Mouse (Mus musculus) G1E (cell line): ENCODE data around the gene Spred1. TPM values are rescaled to one million over a fixed set of nuclear protein-coding genes. Genes with fewer than 3 reads are reported as not detected.
A peak's percentile ranks its signal among the peaks of the same experiment; 100 is the strongest.

Experiments used
- ATAC-seq: 2 replicates; pipeline ENCODE4 v1.8.0; 2016; ENCODE audit warnings: mild to moderate bottlenecking; ENCODE audit not compliant: insufficient number of reproducible peaks, poor library complexity, low FRiP score, severe bottlenecking; ENCODE audit errors: extremely low read depth
- DNase-seq: peaks from one replicate; pipeline ENCODE4 v3.0.0; 2012; ENCODE audit warnings: low spot score
- H3K27me3 ChIP-seq: 2 replicates; pipeline ENCODE4 v1.6.1; 2012; ENCODE audit warnings: mild to moderate bottlenecking, low read length, inconsistent platforms; ENCODE audit not compliant: insufficient read depth
- H3K36me3 ChIP-seq: replicated peaks from 2 replicates; pipeline ENCODE3; 2012; ENCODE audit warnings: mild to moderate bottlenecking, inconsistent platforms
- H3K4me1 ChIP-seq: 2 replicates; pipeline ENCODE4 v1.6.1; 2012; ENCODE audit warnings: low read depth, low read length, inconsistent platforms, mixed read lengths; ENCODE audit not compliant: insufficient read depth
- H3K4me3 ChIP-seq: 2 replicates; pipeline ENCODE4 v1.5.1; 2012; ENCODE audit warnings: low read depth, mild to moderate bottlenecking, inconsistent platforms, low read length, moderate library complexity, mixed read lengths
- H3K9me3 ChIP-seq: replicated peaks from 2 replicates; pipeline ENCODE4 v1.6.1; 2012; ENCODE audit warnings: inconsistent platforms
- CTCF ChIP-seq: IDR thresholded peaks from 2 replicates; pipeline ENCODE4 v1.5.1; 2012; ENCODE audit warnings: low read depth, low read length, inconsistent platforms, mixed read lengths
- GATA1 ChIP-seq: IDR thresholded peaks from 2 replicates; pipeline ENCODE4 v1.6.1; 2012; ENCODE audit warnings: borderline replicate concordance, low read length, inconsistent platforms, mixed read lengths
- GATA2 ChIP-seq: IDR thresholded peaks from 2 replicates; pipeline ENCODE4 v1.6.1; 2012; ENCODE audit warnings: low read depth, low read length, inconsistent platforms, borderline replicate concordance
- POLR2AphosphoS5 ChIP-seq: IDR thresholded peaks from 2 replicates; pipeline ENCODE4 v1.6.1; 2012; ENCODE audit warnings: low read depth, low read length, inconsistent platforms; ENCODE audit not compliant: insufficient replicate concordance
- TAL1 ChIP-seq: conservative IDR thresholded peaks from 2 replicates; pipeline ENCODE4 v1.6.1; 2012; ENCODE audit warnings: low read depth, low read length, inconsistent platforms, mixed read lengths
- polyA plus RNA-seq: library from polyadenylated mRNA; stranded (reverse); fragments of >175 nt; gene quantifications from 2 replicates; pipeline ENCODE4 v1.2.3, GENCODE M21; 2012
- total RNA-seq, 2 experiments: library from RNA; stranded (forward) in 1 of 2; stranded (reverse) in 1 of 2; fragments of 200-1000 nt in 1 of 2; fragments of >200 nt in 1 of 2; fragmentation: Nextera tagmentation in 1 of 2; gene quantifications; 2 replicates each; pipeline ENCODE4 v1.2.3; 2014 to 2017

Spred1 gene
- total and polyA plus RNA-seq, 3 experiments: 3.9 to 78.1 (median 42.1) TPM

GRCm38 (mm10) chr2:117152161-117152560 is 31.0 kb downstream of the Spred1 start:
- TF ChIP-seq POLR2AphosphoS5: no peak
- no peak for DNase-seq
- no peak for ATAC-seq
- Histone ChIP-seq H3K4me1 (peaks cover 24% of the 10 kb centered on the region), H3K27me3 (no peaks in the 10 kb centered on the region), H3K9me3 (no peaks in the 10 kb centered on the region), H3K4me3 (no peak overlapping the region), H3K36me3 (peaks cover 37% of the 10 kb centered on the region)

- H3K27me3 ChIP-seq: no peaks in the 10 kb centered on the region
- DNase-seq (no peak), ATAC-seq (no peak)
- H3K36me3 ChIP-seq: peaks cover 44% of the 10 kb centered on the region
- H3K9me3 ChIP-seq: no peaks in the 10 kb centered on the region
- TF ChIP-seq GATA2 (no peak), CTCF (no peak), POLR2AphosphoS5 (no peak), TAL1 (no peak)
- H3K4me3 ChIP-seq: no peak overlapping the region
- H3K4me1 ChIP-seq: peaks cover 7% of the 10 kb centered on the region
Observed at GRCm38 (mm10) chr2:117168379-117168778, 47.2 kb downstream of the Spred1 start.

DNA sequence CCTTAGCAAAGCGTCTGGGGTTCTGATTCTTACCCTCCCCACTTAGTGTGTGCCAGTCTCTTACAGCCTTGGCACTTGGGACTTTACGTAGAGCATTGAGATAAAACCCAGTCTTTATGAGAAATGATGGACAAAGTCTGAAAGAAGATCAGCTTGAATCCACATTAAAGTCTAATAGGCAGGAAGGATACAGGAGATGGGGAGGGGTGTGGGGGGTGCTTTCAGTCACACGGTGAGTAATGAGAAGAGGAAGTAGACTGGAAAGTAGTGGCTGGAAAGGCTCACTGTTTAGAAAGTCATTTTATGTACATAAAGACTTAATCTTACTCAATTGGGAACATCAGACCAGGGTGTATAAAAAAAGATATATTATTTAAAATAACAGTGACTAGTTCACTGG is 47.9 kb downstream of the Spred1 start:
- Histone ChIP-seq H3K27me3 (no peaks in the 10 kb centered on the region), H3K9me3 (no peaks in the 10 kb centered on the region), H3K4me3 (no peak overlapping the region), H3K4me1 (peaks cover 7% of the 10 kb centered on the region), H3K36me3 (peaks cover 40% of the 10 kb centered on the region)
- TF ChIP-seq GATA2 (no peak), TAL1 (no peak), POLR2AphosphoS5 (no peak), GATA1 (no peak), CTCF (no peak)
- DNase-seq (no peak), ATAC-seq (peak; percentile 45)

- TF ChIP-seq CTCF (no peak), GATA1 (no peak), POLR2AphosphoS5 (no peak), GATA2 (no peak), TAL1 (no peak)
- peaks cover 52% of the 10 kb centered on the region for H3K36me3 ChIP-seq
- H3K4me3 ChIP-seq: no peak overlapping the region
- no peak for DNase-seq
- H3K9me3 ChIP-seq: no peaks in the 10 kb centered on the region
- ATAC-seq: no peak
- H3K4me1 ChIP-seq: peaks cover 11% of the 10 kb centered on the region
- no peaks in the 10 kb centered on the region for H3K27me3 ChIP-seq
Observed at GRCm38 (mm10) chr2:117172981-117173380, 51.8 kb downstream of the Spred1 start.

GRCm38 (mm10) chr2:117176066-117176465 is 54.9 kb downstream of the Spred1 start:
- Histone ChIP-seq H3K4me3 (no peak overlapping the region), H3K9me3 (no peaks in the 10 kb centered on the region), H3K27me3 (no peaks in the 10 kb centered on the region), H3K4me1 (peaks cover 11% of the 10 kb centered on the region), H3K36me3 (peaks cover 58% of the 10 kb centered on the region)
- TF ChIP-seq TAL1 (no peak), POLR2AphosphoS5 (no peak)
- DNase-seq (no peak), ATAC-seq (no peak)

DNA sequence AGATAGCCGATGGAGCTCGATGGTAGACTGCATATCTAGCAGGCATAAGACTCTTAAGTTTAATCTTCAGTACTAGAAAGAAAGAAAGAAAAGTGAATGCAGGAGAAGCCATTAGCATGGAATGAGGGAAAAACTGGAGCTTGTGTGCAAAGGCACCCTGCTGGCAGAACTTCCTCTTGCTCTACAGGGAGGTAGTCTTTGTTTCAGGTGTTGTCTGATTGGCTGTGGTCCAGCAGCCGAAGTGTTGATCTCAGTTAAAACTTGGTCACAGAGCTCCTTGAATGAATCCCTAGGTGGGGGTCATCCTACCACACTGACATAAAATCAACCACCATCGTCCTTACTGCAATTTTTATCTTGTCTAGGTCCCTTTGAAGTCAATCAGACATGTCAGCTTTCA is 55.8 kb downstream of the Spred1 start:
- no peak for ATAC-seq

More for the DNA sequence above, 55.8 kb downstream of the Spred1 start:
- Histone ChIP-seq H3K4me3 (no peak overlapping the region), H3K36me3 (peaks cover 62% of the 10 kb centered on the region), H3K27me3 (no peaks in the 10 kb centered on the region), H3K9me3 (no peaks in the 10 kb centered on the region), H3K4me1 (peaks cover 8% of the 10 kb centered on the region)
- DNase-seq: no peak
- TF ChIP-seq CTCF (no peak), POLR2AphosphoS5 (no peak), TAL1 (no peak), GATA2 (no peak), GATA1 (no peak)
